Mouse (Mus musculus): Measurements from ENCODE around the gene Sepsecs.
"Not testable (repeated sequence)": the region's sequence is repeated elsewhere in the genome, so short reads cannot be mapped to it uniquely, and the experiment has no call there.

Sepsecs gene

DNA sequence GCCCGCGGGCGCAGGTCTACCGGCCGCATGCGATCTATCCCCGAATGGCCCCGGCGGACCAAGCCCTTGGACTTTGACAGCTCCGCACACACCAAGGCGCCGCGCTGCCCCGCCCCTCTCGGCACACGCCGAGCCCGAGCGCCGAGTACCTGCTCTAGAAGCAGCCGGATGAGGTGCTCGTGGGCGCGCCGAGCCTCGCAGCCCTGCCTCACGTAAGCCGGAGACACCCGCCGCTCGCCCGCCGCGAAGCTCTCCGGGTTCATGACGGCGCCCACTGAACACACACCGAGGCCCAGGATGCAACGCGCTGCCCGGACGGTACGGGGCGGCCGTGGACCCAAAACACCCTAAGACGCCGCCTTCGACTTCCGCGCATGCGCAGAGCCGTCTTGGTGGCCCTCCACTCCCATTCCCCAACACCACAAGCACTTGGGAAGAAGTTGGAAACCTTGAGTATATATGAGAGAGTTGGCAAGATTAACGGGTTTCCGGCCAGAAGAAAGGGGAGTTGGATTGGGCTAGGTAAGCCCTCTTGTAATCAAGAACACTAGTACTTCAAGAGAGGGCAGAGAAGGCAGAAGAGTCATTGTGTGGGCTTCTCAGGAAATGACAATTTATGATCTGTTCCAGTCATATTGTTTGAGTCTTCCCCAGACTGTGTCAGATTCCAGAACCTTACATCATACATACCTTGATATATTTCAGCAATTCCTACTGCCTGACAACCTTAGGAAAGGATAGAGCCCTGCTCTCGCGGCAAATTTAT is at the start of gene Sepsecs:
Sepsecs (minus strand) TSS at position 283 of the 766 bp plus-strand sequence.
- DNase-seq (ENCODE audit: low spot score): peak; percentile 97

- no peak for DNase-seq (ENCODE audit: low spot score)
Measured at GRCm38 (mm10) chr5:52716742-52717448, 47.4 kb upstream of the Sepsecs start.

DNA sequence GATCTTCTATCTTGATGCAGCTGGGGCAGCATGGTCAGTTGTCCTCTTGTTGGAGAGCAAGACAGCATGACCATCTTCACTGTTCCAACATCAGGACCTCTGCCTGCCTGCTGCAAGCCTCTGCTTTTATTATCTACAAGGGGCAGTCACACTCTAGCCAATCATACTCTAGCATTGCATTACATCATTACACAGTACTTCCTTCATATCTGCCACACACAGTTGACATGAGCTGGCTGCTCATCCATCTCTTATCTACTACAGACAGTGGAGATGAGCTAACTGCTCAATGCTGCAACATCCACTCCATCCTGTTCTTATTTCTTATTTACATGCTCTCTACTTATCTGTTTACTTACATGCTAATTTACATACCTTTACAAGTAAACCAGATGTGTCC is 43.2 kb upstream of the Sepsecs start:
- DNase-seq (ENCODE audit: low spot score): no peak

DNA sequence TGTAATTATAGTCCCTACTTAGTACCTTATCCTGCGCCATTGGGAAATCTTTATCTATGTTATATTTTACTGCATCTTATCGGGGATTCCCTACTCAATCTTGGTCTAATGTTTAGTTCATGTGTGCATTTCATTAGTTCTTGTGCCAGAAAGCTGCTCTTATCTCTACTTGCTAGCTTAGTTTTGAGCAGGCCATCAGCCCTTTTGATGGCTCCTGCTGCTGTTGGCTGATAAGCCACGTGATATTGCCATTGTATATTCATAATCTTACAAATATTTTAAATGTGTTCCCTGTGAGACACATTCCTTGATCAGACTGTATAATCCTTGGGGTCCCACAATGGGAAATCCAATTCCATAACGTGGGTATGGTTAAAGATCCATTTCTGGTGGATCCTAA is 35.1 kb upstream of the Sepsecs start:
- no peak for DNase-seq (ENCODE audit: low spot score)

GRCm38 (mm10) chr5:52697882-52698440 is 28.5 kb upstream of the Sepsecs start:
- DNase-seq (ENCODE audit: low spot score): not testable (repeated sequence)

DNA sequence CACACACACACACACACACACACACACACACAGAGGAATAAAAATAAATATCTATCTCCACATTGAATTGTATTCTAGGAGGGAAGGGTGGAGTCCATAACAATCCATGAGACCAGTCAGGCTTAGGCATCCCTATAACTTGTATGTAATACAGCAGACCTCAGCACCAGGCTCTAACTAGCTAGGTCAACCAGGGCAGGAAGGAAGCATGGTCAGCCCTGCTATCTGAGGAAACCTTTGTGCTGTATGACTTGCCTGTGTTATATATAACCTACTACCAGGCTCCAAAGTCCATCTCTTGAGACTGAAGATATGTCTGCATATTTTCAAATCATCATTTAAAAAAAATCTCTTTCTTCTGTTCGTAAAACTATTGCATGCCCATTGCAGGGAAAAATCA is 27.8 kb upstream of the Sepsecs start:
- no peak for DNase-seq (ENCODE audit: low spot score)

DNA sequence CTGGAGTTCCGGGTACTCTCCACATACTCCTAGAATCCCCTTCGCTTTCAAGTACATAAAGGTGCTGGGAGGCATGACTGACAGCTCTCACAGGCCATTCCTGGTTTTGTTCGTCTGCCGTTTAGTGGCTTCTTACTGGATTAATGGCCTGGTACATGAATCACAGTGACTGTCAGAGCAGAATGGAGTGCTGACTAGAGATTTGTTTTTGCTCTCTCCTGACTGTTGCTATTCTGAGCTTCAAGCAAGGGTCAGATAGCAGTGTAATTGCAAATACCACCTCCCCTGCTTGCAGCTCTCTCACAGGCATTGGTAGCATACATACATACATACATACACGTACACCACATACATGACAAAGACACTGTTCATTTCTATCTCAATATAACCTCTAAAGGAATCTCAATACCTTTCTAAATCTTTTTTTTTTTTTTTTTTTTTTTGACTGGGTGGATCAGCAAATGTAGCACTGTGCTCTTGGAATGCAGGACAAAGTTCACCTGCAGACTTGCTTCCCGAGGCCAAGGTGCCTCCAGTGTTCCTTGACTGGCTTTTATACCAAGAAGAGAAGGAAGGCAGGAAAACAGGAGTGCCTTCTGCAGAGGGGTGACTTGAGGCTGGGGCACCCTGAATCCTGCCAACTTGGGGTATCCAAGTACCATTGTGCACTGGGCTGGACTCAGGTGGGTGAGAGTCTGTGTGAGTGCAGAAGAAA is 18.4 kb upstream of the Sepsecs start:
- no peak for DNase-seq (ENCODE audit: low spot score)

DNA sequence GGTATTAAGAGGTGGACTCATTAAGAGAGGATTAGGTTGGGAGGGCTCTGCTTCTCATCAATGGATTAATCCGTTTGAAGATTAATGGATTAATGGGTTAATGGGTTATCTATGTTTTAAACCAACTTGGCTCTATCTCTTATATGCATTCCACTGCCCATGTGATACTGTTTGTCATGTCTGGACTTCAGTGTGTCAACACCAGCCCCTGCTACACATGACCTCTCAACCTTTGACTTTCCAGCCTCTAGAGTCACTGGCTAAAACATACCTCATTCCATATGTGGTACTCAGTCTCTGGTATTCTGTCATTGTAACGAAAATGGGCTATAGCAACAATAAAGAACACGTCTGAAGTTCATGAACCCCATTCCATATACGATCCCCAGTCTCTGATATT is 11.6 kb upstream of the Sepsecs start:
- no peak for DNase-seq (ENCODE audit: low spot score)

GRCm38 (mm10) chr5:52680191-52680590 is 10.7 kb upstream of the Sepsecs start:
- no peak for DNase-seq (ENCODE audit: low spot score)

DNA sequence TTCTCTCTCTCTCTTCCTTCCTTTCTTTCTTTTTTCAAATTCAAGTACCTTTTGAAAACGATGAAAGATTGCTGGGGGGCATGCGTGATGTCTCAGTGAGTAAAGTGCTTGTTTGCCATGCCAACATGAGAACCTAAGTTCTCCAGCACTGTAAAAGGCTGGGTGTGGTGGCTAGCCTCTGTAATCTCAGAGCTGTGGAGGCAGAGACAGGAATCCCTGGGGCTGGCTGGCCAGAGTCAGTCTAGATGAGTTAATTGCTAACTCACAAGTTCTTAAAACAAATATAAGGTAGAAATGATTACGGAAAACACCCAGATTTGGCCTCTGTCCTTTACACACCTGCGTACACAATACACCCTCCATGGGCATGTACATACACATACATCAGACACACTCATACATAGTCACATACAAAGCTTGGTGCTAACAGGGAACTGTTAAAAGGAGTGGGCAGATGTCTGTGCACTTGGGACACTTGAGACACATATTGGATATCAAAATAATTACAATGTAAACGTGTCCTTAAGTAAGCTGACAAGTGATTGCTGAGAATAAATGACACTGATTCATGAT is 9.1 kb upstream of the Sepsecs start:
- no peak for DNase-seq (ENCODE audit: low spot score)

- no peak for DNase-seq (ENCODE audit: low spot score)
Measured at GRCm38 (mm10) chr5:52677126-52677525, 7.6 kb upstream of the Sepsecs start.

DNA sequence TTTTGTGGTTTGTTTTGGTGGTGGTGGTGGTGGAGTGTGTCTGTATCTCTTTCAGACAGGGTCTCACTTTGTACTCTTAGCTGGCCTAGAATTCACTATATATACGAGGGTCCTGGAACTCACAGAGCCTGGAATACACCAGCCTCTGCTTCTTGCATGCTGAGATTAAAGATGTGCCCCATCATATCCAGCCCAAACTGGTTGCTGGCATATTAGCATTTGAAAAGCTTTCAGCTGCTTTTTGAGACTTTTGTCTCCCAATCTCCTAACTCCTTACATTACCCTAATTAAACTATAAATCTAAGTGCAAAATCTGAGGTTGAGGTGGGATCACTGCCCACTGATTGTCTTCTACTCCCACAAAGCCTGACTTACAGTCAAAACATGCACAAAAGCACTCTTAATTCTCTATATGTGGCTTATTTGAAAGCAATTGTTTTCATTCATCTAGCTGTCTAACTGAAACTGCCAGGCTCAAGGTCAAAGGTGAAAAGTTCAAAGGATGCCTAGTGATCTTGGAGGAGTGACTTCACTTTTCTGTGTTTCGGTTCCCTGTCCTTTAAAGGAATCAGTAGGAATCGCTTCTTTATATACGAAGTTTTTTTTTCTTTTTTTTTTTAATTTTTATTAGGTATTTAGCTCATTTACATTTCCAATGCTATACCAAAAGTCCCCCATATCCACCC is 5.0 kb upstream of the Sepsecs start:
- DNase-seq (ENCODE audit: low spot score): no peak

GRCm38 (mm10) chr5:52673341-52673740 is 3.8 kb upstream of the Sepsecs start:
- no peak for DNase-seq (ENCODE audit: low spot score)

DNA sequence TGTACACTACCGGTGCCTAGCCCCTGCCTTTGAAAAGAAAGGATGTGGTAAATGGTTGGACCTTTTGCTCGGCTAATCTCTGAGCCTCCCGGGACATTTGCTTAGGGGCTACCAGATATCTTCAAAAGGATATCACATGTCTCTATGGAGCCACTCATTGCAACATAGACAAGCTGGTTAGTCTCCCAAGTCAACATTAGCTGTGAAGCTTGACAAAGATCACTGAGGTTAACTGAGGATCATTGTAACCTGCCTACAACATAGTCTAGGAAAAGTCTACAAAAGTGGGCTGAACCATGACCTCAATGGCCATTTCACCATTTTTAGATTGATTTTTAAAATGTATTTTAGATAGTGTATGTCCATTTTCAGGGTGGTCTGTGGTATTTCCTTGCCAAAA is 1.2 kb upstream of the Sepsecs start:
- DNase-seq (ENCODE audit: low spot score): no peak

DNA sequence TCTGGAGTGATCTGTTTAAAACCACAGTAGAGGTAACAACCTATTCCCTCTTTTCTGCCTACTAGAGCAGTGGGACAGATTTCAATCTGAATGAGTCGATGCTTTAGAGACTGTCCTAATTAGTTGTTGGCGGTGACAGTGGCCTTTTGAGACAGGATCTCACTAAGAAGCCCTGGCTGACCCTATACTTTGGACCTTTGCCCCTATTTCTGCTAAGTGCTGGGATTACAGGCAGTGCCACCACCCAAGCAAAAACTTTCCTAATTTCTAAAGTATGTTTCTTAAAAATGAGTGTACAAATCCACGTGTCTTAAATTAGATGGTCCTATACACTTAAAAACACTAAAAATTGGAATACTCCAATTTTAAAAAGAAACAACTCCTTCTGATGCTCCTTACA is 2.7 kb downstream of the Sepsecs start:
- DNase-seq (ENCODE audit: low spot score): peak; percentile 47

GRCm38 (mm10) chr5:52657957-52658356 is 11.6 kb downstream of the Sepsecs start:
- no peak for DNase-seq (ENCODE audit: low spot score)

GRCm38 (mm10) chr5:52657336-52657735 is 12.2 kb downstream of the Sepsecs start:
- no peak for DNase-seq (ENCODE audit: low spot score)

GRCm38 (mm10) chr5:52655992-52656391 is 13.5 kb downstream of the Sepsecs start:
- DNase-seq (ENCODE audit: low spot score): peak; percentile 42

DNA sequence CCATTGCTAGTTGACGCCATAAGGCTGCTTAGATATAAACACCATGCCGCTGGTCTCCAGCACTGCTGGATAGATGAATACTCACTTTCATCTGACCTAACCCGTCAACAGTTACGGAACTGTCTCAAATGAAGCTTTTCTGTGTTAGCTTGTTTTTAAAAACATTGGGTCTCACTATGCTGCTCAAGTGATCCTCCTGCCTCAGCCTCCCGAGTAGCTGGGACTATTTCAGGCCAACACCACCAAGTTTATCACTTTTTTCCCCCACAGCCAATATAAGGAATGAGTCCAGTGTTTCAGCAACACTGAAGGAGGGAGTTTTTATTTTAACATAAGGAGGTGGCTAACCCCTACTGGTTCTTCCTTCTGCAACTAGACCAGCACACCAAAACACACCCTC is 14.5 kb downstream of the Sepsecs start:
- no peak for DNase-seq (ENCODE audit: low spot score)

DNA sequence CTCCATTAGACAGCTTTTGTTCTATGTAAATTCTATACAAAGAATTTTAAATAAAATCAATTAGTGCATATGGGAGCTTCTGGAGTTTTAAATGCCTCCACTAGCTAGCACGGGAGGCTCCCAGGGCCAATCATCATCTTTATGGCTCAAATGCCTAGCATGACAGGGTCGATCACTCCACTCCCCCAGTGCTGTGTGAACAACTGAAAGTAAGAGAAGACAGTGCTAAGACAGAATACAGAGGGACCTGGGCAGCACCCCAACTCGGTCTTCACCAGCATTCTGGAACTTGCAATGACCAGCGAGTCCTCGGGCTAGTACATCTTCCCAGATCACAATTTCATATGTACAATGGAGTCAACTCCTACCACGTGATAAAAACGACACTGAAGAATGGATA is 16.9 kb downstream of the Sepsecs start:
- DNase-seq (ENCODE audit: low spot score): no peak

GRCm38 (mm10) chr5:52652086-52652485 is 17.4 kb downstream of the Sepsecs start:
- peak; percentile 40 for DNase-seq (ENCODE audit: low spot score)

All from adipocyte (in vitro differentiated cells).